Mouse (Mus musculus) layer of hippocampus, adult 11-12 months (tissue): ENCODE measurements around the gene Lrrc1.
"Not testable (repeated sequence)": the region's sequence is repeated elsewhere in the genome, so short reads cannot be mapped to it uniquely, and the experiment has no call there.

Experiments
- DNase-seq: peaks from one replicate; pipeline ENCODE4 v3.0.0; 2022; ENCODE audit warnings: low spot score

The Lrrc1 gene

DNA sequence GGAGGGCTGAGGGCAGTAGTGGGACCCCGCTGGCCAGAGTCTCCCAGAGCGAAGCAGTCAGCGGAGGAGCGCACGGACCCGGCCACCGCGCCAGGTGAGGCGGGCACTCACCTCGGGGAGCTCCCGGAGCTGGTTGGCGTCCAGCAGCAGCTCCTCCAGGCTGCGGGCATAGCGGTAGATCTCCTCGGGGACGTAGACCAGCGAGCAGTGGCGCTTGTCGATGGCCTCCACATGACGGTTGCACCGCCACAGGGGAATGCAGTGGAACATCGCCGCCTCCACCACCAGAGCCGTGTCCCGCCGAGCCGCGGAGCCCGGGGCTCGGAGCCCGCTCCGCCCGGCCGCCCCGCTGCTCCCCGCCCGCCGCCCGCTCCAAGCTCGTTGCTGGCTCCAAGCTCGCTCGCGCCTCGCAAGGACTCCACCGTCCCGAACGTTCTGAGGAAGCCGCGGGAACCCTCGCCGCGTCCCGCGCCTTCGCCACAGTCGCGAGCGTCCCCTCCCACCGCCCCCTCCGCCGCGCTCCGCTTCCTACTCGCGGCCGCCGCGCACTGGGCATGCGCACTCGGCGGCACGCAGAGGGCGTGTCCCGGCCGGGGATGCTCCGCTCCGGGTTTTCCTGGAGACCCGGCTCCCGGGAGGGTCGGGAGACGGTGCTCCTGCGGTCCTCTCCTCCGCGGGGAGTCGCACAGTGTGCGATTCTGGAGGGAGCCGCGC lies at the start of gene Lrrc1:
Gene Lrrc1, minus strand, starts transcription at position 517 of the 714 bp plus-strand sequence.
- DNase-seq, result peak; percentile 83

DNA sequence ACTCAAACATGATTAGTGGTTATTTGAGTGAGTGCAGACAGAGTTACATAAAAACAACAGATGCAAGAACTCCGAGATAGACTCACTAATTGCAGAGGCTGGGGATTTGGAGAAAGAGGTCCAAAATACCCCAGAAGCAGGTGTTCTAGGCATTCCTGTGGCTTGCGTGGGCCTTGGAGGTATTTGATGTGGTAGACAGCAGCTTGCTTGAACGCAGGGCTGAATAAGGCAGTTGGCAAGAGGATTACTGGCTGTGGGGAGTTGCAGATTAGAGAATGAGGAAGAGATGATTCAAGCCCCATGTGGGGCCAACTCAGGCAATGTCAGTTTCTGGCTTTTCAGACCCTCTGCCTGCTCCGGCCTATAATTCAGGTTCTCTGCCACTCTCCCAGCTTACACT lies 47.8 kb upstream of the Lrrc1 start:
- peak; percentile 18 for DNase-seq

DNA sequence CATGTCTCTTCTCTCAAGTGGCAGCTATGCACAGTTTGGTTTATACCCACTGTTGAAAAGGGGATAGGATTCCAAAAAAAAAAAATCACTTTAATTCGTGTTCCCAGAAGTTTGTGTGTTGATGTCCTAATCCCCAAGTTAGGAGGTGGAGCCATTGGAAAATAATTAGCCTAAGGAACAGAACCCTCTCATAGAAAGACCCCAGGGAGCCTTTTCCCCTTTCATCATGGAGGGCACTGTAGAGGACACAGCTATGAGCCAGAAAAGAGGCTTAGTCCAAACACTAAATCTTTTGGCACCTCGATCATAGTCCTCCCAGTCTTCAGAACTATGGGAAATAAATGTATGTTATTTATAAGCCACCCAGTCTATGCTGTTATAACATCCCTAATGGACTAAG lies 44.8 kb upstream of the Lrrc1 start:
- DNase-seq, result no peak

DNA sequence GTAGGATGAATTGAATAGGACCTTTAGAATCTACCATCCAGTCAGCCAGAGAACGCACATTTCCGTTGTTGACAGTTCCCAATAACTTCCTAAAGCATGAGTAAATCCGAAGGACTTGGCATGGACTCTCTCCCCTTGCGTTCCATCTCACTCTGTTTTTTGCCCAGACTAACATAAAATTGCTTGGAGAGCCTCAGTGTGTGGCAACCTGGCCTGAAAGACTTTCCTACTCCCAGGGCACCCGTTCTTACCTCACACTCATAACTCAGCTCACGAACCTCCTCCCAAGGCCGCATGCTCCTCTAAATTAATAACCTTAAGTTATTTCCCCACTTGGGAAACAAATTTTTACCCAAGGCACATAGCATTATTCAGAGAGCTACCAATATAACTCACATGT lies 42.9 kb upstream of the Lrrc1 start:
- DNase-seq, result no peak

DNA sequence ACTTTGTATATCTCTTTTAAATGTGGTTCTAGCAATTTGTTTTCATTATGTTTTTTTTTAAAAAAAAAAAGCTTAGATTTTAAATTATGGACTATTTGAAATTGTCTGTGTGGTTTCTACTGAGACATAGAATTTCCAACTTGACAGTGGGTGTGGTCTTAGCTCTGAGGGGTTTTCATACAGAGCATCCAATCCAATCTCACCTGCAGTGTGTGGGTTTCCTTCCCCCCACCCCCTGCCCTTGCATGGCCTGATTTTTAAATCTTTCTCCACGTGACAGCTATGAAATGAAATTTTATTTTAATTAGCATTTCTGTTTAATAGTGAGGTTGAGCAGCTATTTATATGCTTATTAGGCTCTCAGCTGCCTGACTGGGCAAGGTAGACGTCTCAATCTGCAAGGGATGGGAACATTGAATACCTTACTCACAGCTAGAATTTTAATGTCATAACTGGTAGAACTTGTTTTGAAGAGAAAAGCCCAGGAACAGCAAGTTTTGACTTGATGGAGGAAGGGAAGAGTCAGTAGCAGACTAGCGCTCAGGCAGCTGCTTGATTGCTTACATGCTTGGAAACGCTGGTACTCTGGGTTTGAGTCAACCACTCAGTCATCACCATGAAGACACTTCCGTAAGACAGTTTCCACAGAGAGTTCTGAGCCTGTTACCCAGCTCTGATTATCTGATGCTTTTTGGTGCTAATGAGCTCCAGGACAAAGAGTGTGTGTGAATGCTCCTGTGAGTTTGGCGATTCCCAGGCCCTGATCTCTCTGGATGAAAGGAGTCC lies 42.3 kb upstream of the Lrrc1 start:
- no peak for DNase-seq

DNA sequence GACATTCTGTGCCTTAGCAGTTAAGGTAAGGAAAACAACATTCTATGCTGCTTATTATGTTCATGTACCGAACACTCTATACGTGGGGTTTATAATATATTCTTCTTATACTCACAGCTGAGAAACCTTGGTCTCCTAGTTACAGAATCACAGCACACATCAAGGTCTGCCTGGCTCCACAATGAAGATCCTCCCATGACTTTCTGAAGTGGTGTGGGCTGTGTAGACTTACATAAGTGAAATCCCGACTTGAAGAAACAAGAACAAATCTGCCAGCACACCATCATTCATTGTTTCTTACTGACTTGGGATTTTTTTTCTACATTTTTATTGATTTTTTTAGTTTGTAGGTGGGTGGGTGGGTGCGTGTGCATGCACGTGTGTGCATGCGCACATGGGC lies 40.1 kb upstream of the Lrrc1 start:
- DNase-seq, result no peak

DNA sequence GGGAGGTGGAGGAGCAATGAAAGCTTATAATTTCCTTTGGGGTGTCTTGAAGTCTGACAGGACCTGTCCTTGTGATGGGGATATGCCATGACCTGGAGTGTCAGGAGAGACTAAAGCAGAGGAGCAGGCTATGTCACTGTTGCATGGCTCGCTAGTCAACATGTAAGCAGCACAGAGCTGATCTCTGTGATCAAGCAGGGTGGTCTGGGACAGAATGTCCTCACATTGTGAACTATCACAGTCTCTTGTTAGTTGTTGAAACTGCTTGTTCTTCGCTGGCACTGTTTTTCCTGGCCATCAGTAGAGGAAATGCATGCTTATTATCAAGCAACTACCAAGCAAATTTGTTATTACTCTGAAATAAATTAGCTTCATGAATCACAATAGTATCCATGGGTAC lies 38.6 kb upstream of the Lrrc1 start:
- no peak for DNase-seq

DNA sequence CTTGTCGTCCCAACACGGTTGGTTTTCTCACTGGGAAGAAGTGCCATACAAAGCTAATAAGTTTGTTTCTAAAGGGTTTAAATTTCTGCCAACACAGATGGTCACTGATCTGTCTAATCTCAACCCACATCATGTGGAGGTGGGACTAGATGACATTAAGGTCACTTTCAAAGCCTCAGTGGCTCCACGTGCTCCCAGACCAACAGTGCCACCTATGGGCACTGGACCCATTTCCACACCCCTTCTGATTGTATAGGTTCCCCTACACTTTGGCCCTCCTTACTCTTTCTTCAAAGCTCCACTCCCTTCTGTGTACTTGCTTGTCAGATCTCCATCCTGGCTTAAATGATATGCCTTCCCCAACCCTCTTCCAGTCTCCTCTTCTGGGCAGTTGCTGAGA lies 35.2 kb upstream of the Lrrc1 start:
- no peak for DNase-seq

DNA sequence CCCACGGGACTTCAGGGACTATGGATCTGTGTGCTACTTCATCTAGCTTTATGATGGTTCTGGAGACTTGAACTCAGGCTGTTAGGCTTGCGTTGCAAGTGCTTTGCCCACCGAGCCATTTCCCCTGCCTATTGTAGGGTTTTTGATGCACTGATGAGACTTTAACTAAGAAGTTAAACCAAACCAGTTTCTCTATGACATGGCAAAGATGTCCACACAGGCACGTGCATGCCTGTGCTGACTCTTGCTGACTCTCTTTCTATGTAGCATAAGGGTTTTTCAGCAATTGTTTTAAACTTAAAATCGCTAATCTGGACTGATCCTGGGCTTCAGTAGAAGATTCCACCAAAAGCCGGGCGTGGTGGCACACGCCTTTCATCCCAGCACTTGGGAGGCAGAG lies 33.3 kb upstream of the Lrrc1 start:
- DNase-seq, result no peak

DNA sequence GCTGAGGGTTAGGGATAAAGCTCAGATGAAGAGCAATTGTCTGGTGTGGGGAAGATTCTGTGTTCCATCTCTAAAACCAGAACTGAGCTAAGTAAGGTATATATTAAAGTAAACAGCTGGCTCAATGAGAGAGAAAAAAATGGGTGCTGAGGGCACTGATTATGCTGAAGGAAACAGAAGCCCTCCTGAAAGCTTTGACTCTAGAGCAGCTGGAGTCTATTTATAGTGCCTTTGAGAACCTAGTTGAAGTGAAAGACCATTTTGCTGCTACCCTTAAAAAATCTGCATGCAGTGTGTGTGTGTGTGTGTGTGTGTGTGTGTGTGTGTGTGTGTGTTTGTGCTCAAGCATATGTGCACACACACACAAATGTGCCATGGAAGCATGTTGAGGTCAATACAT lies 32.7 kb upstream of the Lrrc1 start:
- DNase-seq, result no peak

DNA sequence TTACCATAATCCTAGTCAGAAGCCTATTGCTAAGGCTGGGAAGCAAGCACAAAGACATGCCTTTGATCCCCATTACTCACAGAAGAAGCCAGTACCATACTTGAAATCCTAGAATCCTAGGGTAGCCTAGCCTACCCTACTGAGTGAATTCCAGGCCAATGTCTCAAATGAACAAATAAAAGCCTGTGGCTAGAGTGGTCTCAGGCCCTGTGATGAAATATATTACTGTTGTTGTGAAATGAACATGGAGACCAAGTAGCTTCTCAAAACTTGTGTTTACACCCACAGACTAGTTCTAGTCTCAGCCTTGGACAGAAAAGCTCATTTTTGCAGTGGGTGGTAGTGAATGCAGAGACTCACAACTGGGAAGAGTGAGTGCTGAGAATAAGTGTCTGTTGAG lies 31.6 kb upstream of the Lrrc1 start:
- no peak for DNase-seq

DNA sequence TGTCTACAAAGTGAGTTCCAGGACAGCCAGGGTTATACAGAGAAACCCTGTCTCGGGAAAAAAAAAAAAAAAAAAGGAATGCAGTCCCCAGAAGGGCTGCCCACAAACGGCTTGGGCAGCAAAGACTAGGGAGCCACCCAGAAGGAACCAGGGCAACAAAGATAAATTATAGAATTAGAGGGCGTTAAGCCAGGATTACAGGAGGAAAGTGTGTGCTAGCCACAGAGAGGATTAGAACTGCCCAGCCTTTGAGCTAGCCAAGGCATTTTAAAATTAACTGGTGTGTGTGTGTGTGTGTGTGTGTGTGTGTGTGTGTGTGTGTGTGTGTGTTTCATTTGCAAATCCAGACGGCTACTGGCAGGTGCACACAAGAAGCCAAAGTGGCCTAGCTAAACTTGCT lies 30.3 kb upstream of the Lrrc1 start:
- not testable (repeated sequence) for DNase-seq

DNA sequence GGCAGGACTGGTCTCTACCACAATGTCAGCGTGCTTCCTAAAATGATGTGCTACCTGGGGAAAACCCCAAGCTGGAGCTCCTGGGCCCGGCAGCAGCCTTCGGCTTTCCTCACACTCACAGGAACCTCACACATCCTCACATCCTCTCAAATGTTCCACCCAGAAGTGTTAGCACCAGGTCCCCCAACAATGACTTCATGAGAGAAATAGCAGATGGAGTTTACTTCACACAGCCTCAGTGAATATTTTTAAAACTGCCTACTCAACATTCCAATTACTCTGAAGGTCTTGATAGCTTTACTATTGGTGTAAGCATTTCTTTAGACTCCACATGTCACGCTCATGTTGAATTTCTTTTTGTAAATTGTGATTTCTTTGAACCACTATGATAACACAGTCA lies 27.2 kb upstream of the Lrrc1 start:
- DNase-seq, result no peak

DNA sequence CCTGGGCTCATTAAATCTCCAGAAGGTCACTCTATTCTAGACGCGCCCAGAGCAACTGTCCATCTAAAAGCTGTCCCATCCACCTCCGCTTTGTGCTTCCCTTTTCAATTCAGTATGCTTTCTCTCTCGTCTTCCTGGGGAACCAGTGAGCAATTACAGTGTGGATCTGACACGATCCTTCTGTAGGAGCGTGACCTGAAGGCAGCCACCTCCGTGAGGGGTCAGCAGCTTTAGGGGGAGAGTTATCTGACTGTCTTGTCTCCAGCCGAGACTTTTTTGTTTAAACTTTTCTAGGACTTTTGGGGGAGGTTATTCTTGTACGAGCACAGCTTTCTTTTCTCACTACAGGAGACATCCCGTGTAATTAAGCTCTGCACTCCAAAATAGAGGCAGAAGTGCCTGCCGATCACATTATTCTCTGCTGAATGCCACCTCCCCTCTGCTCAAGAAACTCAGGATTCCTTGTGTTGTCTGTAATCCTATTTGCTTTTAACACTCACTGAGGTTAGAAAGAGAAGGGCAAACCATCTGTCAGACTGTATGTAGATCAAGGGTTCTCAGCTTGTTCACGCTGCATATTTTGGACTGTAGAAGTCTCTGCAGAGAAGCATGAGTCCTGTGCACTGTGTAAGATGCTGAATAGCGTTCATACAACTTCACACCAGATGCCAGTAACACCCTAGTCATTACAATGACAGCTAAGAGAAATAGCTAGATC lies 24.3 kb upstream of the Lrrc1 start:
- no peak for DNase-seq

DNA sequence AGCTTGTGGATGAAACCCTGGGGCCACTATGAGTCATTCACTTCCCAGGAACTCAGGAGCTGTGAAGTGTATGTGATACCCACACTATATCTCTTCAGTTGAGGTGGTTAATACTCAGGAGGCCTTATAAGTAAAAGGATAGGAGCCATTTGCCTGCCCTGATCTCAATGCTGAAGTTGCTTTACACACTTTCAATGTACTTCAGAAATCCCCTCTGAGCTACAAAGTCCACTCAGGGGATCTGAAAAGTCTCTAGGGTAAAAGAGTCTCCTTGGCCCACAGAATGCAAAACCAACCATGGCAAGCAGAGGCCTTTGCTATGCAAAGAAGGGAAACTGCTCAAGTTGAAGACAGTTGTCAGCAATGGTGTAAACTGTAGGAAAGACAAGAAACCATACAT lies 17.2 kb upstream of the Lrrc1 start:
- DNase-seq, result no peak

DNA sequence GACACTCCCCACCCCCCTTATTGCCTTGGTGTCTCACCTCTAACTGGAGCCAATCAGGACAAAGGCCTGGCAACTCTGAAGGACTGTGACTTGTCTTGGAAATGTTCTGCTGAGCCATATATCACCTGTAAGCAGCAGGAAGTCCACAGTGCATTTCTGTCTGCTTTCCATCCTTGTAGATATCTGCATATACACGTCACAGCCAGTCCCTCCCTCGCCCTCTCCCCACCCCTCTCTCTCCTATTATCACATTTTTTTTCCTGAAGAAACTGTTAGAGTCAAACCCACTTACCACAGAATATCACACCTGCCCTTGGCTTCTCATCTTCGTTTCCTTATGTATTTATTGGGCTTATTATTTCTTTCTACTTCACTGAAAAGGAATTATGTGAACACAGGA lies 13.3 kb upstream of the Lrrc1 start:
- DNase-seq, result no peak

DNA sequence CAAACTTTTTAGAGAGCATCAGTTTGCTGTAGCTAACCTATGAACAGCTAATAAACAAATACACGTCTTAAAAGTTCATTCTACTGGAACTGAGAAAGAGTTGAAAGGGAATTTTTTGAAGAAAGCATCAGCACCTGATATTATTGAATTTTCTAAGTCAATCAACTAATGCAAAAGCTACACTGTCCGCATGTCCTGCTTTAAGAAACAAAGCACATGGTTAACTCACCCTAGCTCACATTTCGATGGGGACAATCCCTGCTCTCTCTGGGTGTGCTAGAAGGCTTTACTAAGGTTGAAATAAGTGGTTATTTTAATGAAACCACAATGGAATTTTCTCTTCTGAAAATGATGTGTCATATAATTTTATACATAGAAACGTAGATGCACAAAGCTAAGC lies 12.5 kb upstream of the Lrrc1 start:
- DNase-seq, result no peak

DNA sequence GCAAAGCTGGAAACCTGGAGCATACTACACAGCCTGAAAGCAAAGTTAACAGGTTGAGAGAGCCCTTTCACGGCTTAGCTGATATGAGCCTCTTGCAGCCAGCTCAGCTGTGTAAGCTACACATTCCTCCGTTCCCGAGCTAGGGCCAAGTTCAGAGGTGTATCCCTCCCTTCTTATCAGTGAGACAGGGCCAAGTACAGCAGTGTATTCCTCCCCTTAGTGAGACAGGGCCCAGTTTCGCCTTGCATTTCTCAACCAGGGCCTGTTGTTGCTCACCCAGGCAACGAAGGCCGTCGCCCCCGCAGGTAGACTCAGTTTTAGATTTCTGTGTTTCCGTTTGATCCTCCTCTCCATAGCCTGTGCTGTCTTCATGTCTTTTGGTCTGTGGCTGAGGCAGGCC lies 11.8 kb upstream of the Lrrc1 start:
- DNase-seq, result no peak

DNA sequence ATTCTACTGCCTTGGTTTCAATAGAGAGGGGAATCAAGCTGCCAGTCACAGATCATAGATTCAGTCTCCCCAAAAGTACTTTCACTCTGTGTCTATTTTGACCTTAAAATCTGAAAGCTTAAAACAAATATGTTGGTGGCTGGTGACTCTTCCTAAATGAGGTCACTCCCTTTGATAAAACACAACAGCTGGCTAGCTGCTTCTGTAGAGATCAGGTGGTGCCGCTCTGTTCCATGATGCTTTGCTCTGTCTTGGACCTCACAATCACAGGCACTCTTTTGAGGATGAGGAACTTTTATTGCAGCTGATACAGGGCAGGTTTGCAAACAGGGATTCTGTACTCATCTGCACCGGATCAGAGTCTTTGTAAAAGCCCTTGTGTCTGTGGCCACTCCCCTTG lies 8.8 kb upstream of the Lrrc1 start:
- DNase-seq, result no peak

DNA sequence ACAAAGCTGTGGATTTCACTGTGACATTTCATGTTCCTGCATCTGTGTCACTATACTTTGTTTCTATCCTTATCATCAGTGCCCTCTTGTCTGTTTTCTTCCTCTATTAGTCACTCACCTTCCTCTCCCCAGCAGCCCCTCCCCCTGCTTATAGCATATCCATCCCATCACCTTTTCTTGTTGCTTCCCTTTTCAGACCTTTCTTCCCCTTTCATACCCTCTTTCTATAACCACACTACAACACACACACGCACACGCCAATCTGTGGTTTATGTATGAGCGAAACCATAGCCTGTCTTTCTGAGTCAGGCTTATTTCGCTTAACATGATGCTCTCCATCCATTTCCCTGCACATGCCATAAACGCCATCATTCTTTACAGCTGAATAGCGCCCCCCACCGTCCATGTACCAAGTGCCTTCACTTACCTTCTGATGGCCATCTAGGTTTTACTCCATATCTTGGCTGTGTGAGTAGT lies 6.4 kb upstream of the Lrrc1 start:
- DNase-seq, result no peak

DNA sequence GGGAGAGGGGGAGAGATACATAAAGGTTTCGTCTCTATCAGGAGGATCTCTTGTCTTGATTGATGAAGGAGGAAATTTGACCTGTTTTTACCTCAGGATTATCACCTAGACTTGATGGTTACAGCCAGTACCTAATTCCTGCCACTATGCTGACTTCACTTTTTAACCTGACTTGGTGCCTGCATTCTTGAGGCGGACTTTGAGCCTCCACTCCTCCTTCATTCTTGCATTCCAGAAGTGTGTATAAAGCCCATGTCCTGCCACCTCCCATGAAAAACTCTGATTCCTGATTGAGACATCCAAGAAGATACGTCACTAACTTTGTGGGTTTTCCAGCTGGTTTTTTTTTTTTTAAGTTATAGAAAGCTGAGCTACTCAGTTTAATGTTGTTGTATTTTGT lies 1.3 kb upstream of the Lrrc1 start:
- no peak for DNase-seq

DNA sequence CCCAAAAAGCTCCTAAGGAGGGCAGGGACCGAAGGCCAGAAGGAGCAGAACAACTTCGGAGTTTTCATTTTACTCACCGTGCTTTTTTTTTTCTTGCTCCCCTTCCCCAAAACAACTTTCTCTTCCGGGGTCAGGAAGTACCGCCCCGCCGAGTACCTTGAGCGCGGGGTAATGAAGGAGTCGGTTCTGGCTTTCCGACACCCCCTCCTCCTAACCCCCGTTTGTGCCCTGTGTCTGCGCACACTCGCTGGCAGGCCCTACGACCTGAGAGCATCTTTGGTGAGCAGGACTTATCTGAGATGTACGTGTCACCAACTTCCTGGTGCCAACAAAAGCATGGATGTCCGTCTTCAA lies 375 bp upstream of the Lrrc1 start:
- DNase-seq, result no peak
